Mouse (Mus musculus) hindbrain, postnatal 0 days (tissue): Measurements from ENCODE around the gene Fam196b. TPM values are rescaled to one million over a fixed set of nuclear protein-coding genes. Genes with fewer than 3 reads are reported as not detected.

Experiments used
- ATAC-seq: fragments of 200-750 bp; cut with Nextera tagmentation; 2 replicates; pipeline ENCODE4 v1.8.0; 2017; ENCODE audit warnings: mild to moderate bottlenecking, moderate TSS enrichment, moderate library complexity
- DNase-seq: peaks from one replicate; pipeline ENCODE4 v3.0.0-alpha.2; 2015; ENCODE audit warnings: low spot score
- H3K27ac ChIP-seq: fragments of 300-500 bp; sonication (generic); 2 replicates; pipeline ENCODE4 v1.5.1; 2014; ENCODE audit warnings: mild to moderate bottlenecking
- H3K27me3 ChIP-seq: fragments of 300-500 bp; sonication (generic); 2 replicates; pipeline ENCODE4 v1.6.1; 2014; ENCODE audit warnings: low read length, mixed read lengths; ENCODE audit not compliant: insufficient read depth
- H3K36me3 ChIP-seq: fragments of 300-500 bp; sonication (generic); 2 replicates; pipeline ENCODE4 v1.6.1; 2014; ENCODE audit warnings: low read length, mixed read lengths; ENCODE audit not compliant: insufficient read depth
- H3K4me1 ChIP-seq: fragments of 300-500 bp; sonication (generic); 2 replicates; pipeline ENCODE4 v1.6.1; 2014; ENCODE audit warnings: antibody characterized with exemption, low read length, mixed read lengths; ENCODE audit not compliant: insufficient read depth
- H3K4me2 ChIP-seq: fragments of 300-500 bp; sonication (generic); 2 replicates; pipeline ENCODE4 v1.6.1; 2014; ENCODE audit warnings: low read depth, mild to moderate bottlenecking, low read length, moderate library complexity, mixed read lengths
- H3K4me3 ChIP-seq: fragments of 300-500 bp; sonication (generic); 2 replicates; pipeline ENCODE4 v1.5.1; 2014; ENCODE audit warnings: low read length
- H3K9ac ChIP-seq: fragments of 300-500 bp; sonication (generic); replicated peaks from 2 replicates; pipeline ENCODE4 v1.6.1; 2014; ENCODE audit warnings: mild to moderate bottlenecking, low read length, moderate library complexity, mixed read lengths
- H3K9me3 ChIP-seq: fragments of 300-500 bp; sonication (generic); 2 replicates; pipeline ENCODE4 v1.6.1; 2016; ENCODE audit warnings: low read length, mixed read lengths
- CTCF ChIP-seq: IDR thresholded peaks from 2 replicates; pipeline ENCODE4 v1.5.1; 2016; ENCODE audit warnings: antibody characterized with exemption, control low read depth, low read depth
- WGBS: fragments of 180-500 bp; shearing (Covaris S2); extraction: QIAGEN DNeasy Blood & Tissue Kit; methylation state at CpG from one replicate; pipeline ENCODE4 v1.1.7; 2014; 5-methylcytosine and 5-hydroxymethylcytosine counted together
- polyA plus RNA-seq: library from polyadenylated mRNA; unstranded; fragments of >200 nt; fragmentation: Nextera tagmentation; extraction: Ambion mirVana; gene quantifications from 2 replicates; pipeline ENCODE4 v1.2.1, GENCODE M21; 2015
- total RNA-seq: library from RNA; depleted of rRNA; stranded (reverse); fragments of >200 nt; gene quantifications from 2 replicates; pipeline ENCODE4 v1.2.3, GENCODE M21; 2014

The Fam196b gene
- total and polyA plus RNA-seq, 2 experiments from 2014 or later = 2.1 to 6.8 TPM

- Histone ChIP-seq H3K4me2 (no peak overlapping the region), H3K9me3 (no peaks in the 10 kb centered on the region), H3K36me3 (no peaks in the 10 kb centered on the region), H3K4me1 (peaks cover 32% of the 10 kb centered on the region), H3K27ac (0 out of 2 replicates have a peak overlapping the region, but pooled peaks have one; percentile 15), H3K9ac (no peak overlapping the region), H3K27me3 (no peaks in the 10 kb centered on the region), H3K4me3 (no peak overlapping the region)
- peak; percentile 85 for ATAC-seq
- 18% methylated on average over 4 of the region's 4 CpGs for WGBS
- peak; percentile 82 for DNase-seq
- no peak for TF ChIP-seq CTCF
These were observed 33.8 kb downstream of the Fam196b start for GRCm38 (mm10) chr11:34348287-34348918.

- no peak for TF ChIP-seq CTCF
- no peaks in the 10 kb centered on the region for H3K9me3 ChIP-seq
- no peaks in the 10 kb centered on the region for H3K27me3 ChIP-seq
- H3K27ac ChIP-seq = no peak overlapping the region
- 67% methylated on average over 10 of the region's 10 CpGs for WGBS
- no peak overlapping the region for H3K4me2 ChIP-seq
- peaks cover 21% of the 10 kb centered on the region for H3K4me1 ChIP-seq
- H3K36me3 ChIP-seq = no peaks in the 10 kb centered on the region
- H3K9ac ChIP-seq = no peak overlapping the region
- DNase-seq (peak; percentile 8), ATAC-seq (peak; percentile 42; the same call in 1 of the 2 replicates)
- H3K4me3 ChIP-seq = no peak overlapping the region
These were observed 34.9 kb downstream of the Fam196b start for GRCm38 (mm10) chr11:34349453-34350056.

- no peak overlapping the region for H3K4me2 ChIP-seq
- 42% methylated on average over 12 of the region's 12 CpGs for WGBS
- no peak for TF ChIP-seq CTCF
- no peaks in the 10 kb centered on the region for H3K27me3 ChIP-seq
- H3K9ac ChIP-seq = no peak overlapping the region
- DNase-seq (no peak), ATAC-seq (peak; percentile 48; the same call in 1 of the 2 replicates)
- H3K4me1 ChIP-seq = peaks cover 5% of the 10 kb centered on the region; the same call in 1 of the 2 replicates
- no peak overlapping the region for H3K27ac ChIP-seq
- no peaks in the 10 kb centered on the region for H3K9me3 ChIP-seq
- H3K4me3 ChIP-seq = no peak overlapping the region
- H3K36me3 ChIP-seq = no peaks in the 10 kb centered on the region
These were observed 40.8 kb downstream of the Fam196b start for GRCm38 (mm10) chr11:34355406-34355805.

GRCm38 (mm10) chr11:34356109-34356508, 41.5 kb downstream of the Fam196b start:
- Histone ChIP-seq H3K4me3 (no peak overlapping the region), H3K27ac (no peak overlapping the region), H3K27me3 (no peaks in the 10 kb centered on the region), H3K9ac (no peak overlapping the region), H3K36me3 (no peaks in the 10 kb centered on the region), H3K4me1 (peaks cover 5% of the 10 kb centered on the region; the same call in 1 of the 2 replicates), H3K4me2 (no peak overlapping the region), H3K9me3 (no peaks in the 10 kb centered on the region)
- TF ChIP-seq CTCF = no peak
- 34% methylated on average over 2 of the region's 2 CpGs for WGBS
- ATAC-seq = peak; percentile 27; the same call in 1 of the 2 replicates
- peak; percentile 69 for DNase-seq

- no peak overlapping the region for H3K4me2 ChIP-seq
- H3K9ac ChIP-seq = no peak overlapping the region
- H3K4me3 ChIP-seq = no peak overlapping the region
- DNase-seq = no peak
- no peaks in the 10 kb centered on the region for H3K36me3 ChIP-seq
- H3K4me1 ChIP-seq = no peaks in the 10 kb centered on the region
- H3K9me3 ChIP-seq = no peaks in the 10 kb centered on the region
- no peak overlapping the region for H3K27ac ChIP-seq
- 0 out of 2 replicates have a peak, but pooled peaks have one; percentile 21 for ATAC-seq
- 83% methylated on average over 4 of the region's 4 CpGs for WGBS
- no peaks in the 10 kb centered on the region for H3K27me3 ChIP-seq
- no peak for TF ChIP-seq CTCF
These were observed 57.6 kb downstream of the Fam196b start for GRCm38 (mm10) chr11:34372224-34372623.

- no peak for ATAC-seq
- Histone ChIP-seq H3K9ac (no peak overlapping the region), H3K4me1 (no peaks in the 10 kb centered on the region), H3K36me3 (no peaks in the 10 kb centered on the region), H3K27me3 (no peaks in the 10 kb centered on the region), H3K9me3 (no peaks in the 10 kb centered on the region), H3K4me3 (no peak overlapping the region), H3K27ac (no peak overlapping the region), H3K4me2 (no peak overlapping the region)
- 86% methylated on average over 1 of the region's 1 CpGs for WGBS
- DNase-seq = no peak
- TF ChIP-seq CTCF = no peak
These were observed 60.9 kb downstream of the Fam196b start for GRCm38 (mm10) chr11:34375557-34375956.

- WGBS = 49% methylated on average over 6 of the region's 6 CpGs
- no peak for TF ChIP-seq CTCF
These were observed 63.0 kb downstream of the Fam196b start for GRCm38 (mm10) chr11:34377649-34378048.

More at GRCm38 (mm10) chr11:34377649-34378048, 63.0 kb downstream of the Fam196b start:
- no peaks in the 10 kb centered on the region for H3K9me3 ChIP-seq
- H3K27me3 ChIP-seq = no peaks in the 10 kb centered on the region
- no peaks in the 10 kb centered on the region for H3K4me1 ChIP-seq
- no peak overlapping the region for H3K4me3 ChIP-seq
- peak; percentile 36 for DNase-seq
- ATAC-seq = peak; percentile 29; the same call in 1 of the 2 replicates
- no peaks in the 10 kb centered on the region for H3K36me3 ChIP-seq
- no peak overlapping the region for H3K4me2 ChIP-seq
- no peak overlapping the region for H3K27ac ChIP-seq
- no peak overlapping the region for H3K9ac ChIP-seq
